Comparison of ENCODE assay signal across 8 mouse cellular contexts in the genomic region with DNA sequence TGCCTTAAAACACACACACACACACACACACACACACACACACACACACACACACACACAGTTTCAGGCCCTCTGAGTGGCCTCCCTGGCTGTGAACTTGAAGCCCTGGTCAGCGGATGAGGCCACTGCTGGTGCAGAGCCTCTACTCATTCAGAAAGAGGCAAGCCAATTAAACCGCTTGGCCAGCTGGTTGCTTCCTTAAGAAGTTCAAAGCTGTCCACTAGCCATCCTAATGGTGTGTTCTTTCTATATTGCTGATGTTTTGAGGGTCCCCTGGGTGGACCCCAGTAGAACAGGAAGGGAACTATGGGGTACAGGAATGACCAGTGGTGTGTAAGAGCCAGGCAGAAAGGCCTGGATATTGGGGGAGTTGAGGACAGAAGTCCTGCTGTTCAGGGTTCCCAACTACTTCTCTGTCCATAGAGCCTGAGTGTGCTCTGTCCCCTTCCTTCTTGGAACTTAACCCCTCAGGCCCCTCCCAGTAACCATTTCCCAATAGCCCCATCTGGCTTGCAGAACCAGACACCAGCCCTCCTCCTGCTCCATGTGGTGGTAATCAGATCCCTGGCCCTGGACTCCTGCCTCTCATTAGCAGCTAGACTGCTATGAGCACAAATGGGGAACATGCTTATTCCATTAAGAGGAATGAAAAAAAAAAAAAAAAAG.
DNase-seq lines count a peak whose midpoint lies in the region; ATAC-seq and TF ChIP-seq lines count a peak whose summit lies in the region.
"Had no signal": no experiment of that assay in that cellular context is flagged by ENCODE, and none has a peak within 500 bp of the region (broad histone marks: within the 10 kb centered on the region; RNA-seq: fewer than 3 reads in every experiment).

No protein-coding gene starts in this region.

- H3K9me3 ChIP-seq in embryonic facial prominence, embryonic 14.5 days (ENCODE audit: control insufficient read depth, low read length): no peaks in the 10 kb centered on the region
- no peaks in the 10 kb centered on the region for H3K9me3 ChIP-seq in limb, embryonic 12.5 days
- no peaks in the 10 kb centered on the region for H3K9me3 ChIP-seq in stomach, postnatal 0 days (ENCODE audit: control insufficient read depth, low read length)
- H3K9me3 ChIP-seq in intestine, embryonic 15.5 days: no peaks in the 10 kb centered on the region
- H3K9me3 ChIP-seq: hindbrain, embryonic 15.5 days had no signal

- TF ChIP-seq EP300 in stomach, postnatal 0 days (optimal IDR thresholded peaks at IDR 0.05): no peak

- no peaks in the 10 kb centered on the region for H3K36me3 ChIP-seq in embryonic facial prominence, embryonic 14.5 days (ENCODE audit: control insufficient read depth, insufficient read depth, low read length)
- H3K36me3 ChIP-seq in limb, embryonic 12.5 days: no peaks in the 10 kb centered on the region
- no peaks in the 10 kb centered on the region for H3K36me3 ChIP-seq in stomach, postnatal 0 days (ENCODE audit: control insufficient read depth, insufficient read depth, low read length)
- H3K36me3 ChIP-seq in intestine, embryonic 15.5 days: no peaks in the 10 kb centered on the region

- H3K4me3 ChIP-seq in layer of hippocampus, adult 2 months: no peak overlapping the region
- no peak overlapping the region for H3K4me3 ChIP-seq in embryonic facial prominence, embryonic 14.5 days (ENCODE audit: low read depth, low read length)
- H3K4me3 ChIP-seq in limb, embryonic 12.5 days (replicated peaks): no peak overlapping the region
- no peak overlapping the region for H3K4me3 ChIP-seq in stomach, postnatal 0 days (ENCODE audit: low read depth, low read length)
- no peak overlapping the region for H3K4me3 ChIP-seq in intestine, embryonic 15.5 days (replicated peaks)
- H3K4me3 ChIP-seq: hindbrain, embryonic 15.5 days had no signal

- H3K9ac ChIP-seq in embryonic facial prominence, embryonic 14.5 days (ENCODE audit: low read depth, low read length): no peak overlapping the region
- no peak overlapping the region for H3K9ac ChIP-seq in limb, embryonic 12.5 days (replicated peaks)
- no peak overlapping the region for H3K9ac ChIP-seq in stomach, postnatal 0 days (ENCODE audit: low read length)
- H3K9ac ChIP-seq in intestine, embryonic 15.5 days: no peak overlapping the region
- H3K9ac ChIP-seq: hindbrain, embryonic 15.5 days had no signal

- peak; percentile 90 for ATAC-seq in embryonic facial prominence, embryonic 14.5 days (ENCODE audit: low read depth)
- ATAC-seq in limb, embryonic 12.5 days (ENCODE audit: insufficient number of reproducible peaks, insufficient read depth, low FRiP score, low TSS enrichment, low read depth): peak; percentile 90
- 0 out of 2 replicates have a peak, but pooled peaks have one; percentile 21 for ATAC-seq in stomach, postnatal 0 days (ENCODE audit: low FRiP score, low TSS enrichment)
- ATAC-seq in intestine, embryonic 15.5 days: no peak

- H3K27ac ChIP-seq in layer of hippocampus, adult 2 months: peak overlapping the region; percentile 36
- H3K27ac ChIP-seq in embryonic facial prominence, embryonic 14.5 days (replicated peaks; ENCODE audit: low read depth, low read length): no peak overlapping the region
- peak overlapping the region; percentile 83 for H3K27ac ChIP-seq in limb, embryonic 12.5 days
- no peak overlapping the region for H3K27ac ChIP-seq in stomach, postnatal 0 days (replicated peaks)
- H3K27ac ChIP-seq in intestine, embryonic 15.5 days: no peak overlapping the region
- H3K27ac ChIP-seq: hindbrain, embryonic 15.5 days had no signal

- no peaks in the 10 kb centered on the region for H3K27me3 ChIP-seq in embryonic facial prominence, embryonic 14.5 days (replicated peaks; ENCODE audit: control insufficient read depth, insufficient read depth, low read length)
- no peaks in the 10 kb centered on the region; the same call in 1 of the 2 replicates for H3K27me3 ChIP-seq in limb, embryonic 12.5 days
- H3K27me3 ChIP-seq in stomach, postnatal 0 days (ENCODE audit: control insufficient read depth, insufficient read depth, low read length): no peaks in the 10 kb centered on the region
- no peaks in the 10 kb centered on the region for H3K27me3 ChIP-seq in intestine, embryonic 15.5 days (replicated peaks)
- H3K27me3 ChIP-seq: hindbrain, embryonic 15.5 days had no signal

- no peak for TF ChIP-seq CTCF in layer of hippocampus, adult 2 months (conservative IDR thresholded peaks at IDR 0.05)
- TF ChIP-seq CTCF in stomach, postnatal 0 days (IDR thresholded peaks at IDR 0.05; ENCODE audit: low read depth): no peak

- 63% methylated on average over 2 of the region's 2 CpGs for WGBS in embryonic facial prominence, embryonic 14.5 days
- 23% methylated on average over 2 of the region's 2 CpGs for WGBS in limb, embryonic 12.5 days
- 90% methylated on average over 2 of the region's 2 CpGs for WGBS in stomach, postnatal 0 days
- 86% methylated on average over 2 of the region's 2 CpGs for WGBS in intestine, embryonic 15.5 days

- no peak for DNase-seq in layer of hippocampus, adult 2 months (ENCODE audit: low spot score in 2 of 2)
- no peak for DNase-seq in layer of hippocampus, postnatal 14 days (ENCODE audit: low spot score in 2 of 2)
- peak; percentile 85 for DNase-seq in embryonic facial prominence, embryonic 14.5 days (ENCODE audit: low spot score)
- no peak for DNase-seq in stomach, postnatal 0 days (ENCODE audit: low spot score)
- no peak for DNase-seq in urinary bladder, postnatal 14 days (ENCODE audit: low spot score)

- H3K4me2 ChIP-seq in embryonic facial prominence, embryonic 14.5 days (ENCODE audit: low read depth, low read length): no peak overlapping the region
- peak overlapping the region; percentile 17; the same call in 1 of the 2 replicates for H3K4me2 ChIP-seq in limb, embryonic 12.5 days
- no peak overlapping the region for H3K4me2 ChIP-seq in stomach, postnatal 0 days (replicated peaks; ENCODE audit: low read depth)
- H3K4me2 ChIP-seq in intestine, embryonic 15.5 days (replicated peaks): no peak overlapping the region
- H3K4me2 ChIP-seq: hindbrain, embryonic 15.5 days had no signal

- no peaks in the 10 kb centered on the region for H3K4me1 ChIP-seq in embryonic facial prominence, embryonic 14.5 days (ENCODE audit: control insufficient read depth, insufficient read depth, low read length)
- H3K4me1 ChIP-seq in limb, embryonic 12.5 days (replicated peaks): peaks cover 31% of the 10 kb centered on the region
- no peaks in the 10 kb centered on the region for H3K4me1 ChIP-seq in stomach, postnatal 0 days (replicated peaks; ENCODE audit: control insufficient read depth, insufficient read depth)
- H3K4me1 ChIP-seq in intestine, embryonic 15.5 days (replicated peaks): no peaks in the 10 kb centered on the region
- H3K4me1 ChIP-seq: hindbrain, embryonic 15.5 days had no signal

Comparison
In these comparisons a context has a peak if more than half of its experiments do, and no peak if none do; other contexts are left out.
1. H3K27ac ChIP-seq: peak in layer of hippocampus, adult 2 months (single experiment) and limb, embryonic 12.5 days (single experiment); none in embryonic facial prominence, embryonic 14.5 days (single experiment), stomach, postnatal 0 days (single experiment) and intestine, embryonic 15.5 days (single experiment).